Mouse (Mus musculus): ENCODE results near the gene Fmo2. TPM values are rescaled to one million over a fixed set of nuclear protein-coding genes. Genes with fewer than 3 reads are reported as not detected.

Gene Fmo2
- polyA plus RNA-seq, 1 experiment from 2014 or later, result not detected

DNA sequence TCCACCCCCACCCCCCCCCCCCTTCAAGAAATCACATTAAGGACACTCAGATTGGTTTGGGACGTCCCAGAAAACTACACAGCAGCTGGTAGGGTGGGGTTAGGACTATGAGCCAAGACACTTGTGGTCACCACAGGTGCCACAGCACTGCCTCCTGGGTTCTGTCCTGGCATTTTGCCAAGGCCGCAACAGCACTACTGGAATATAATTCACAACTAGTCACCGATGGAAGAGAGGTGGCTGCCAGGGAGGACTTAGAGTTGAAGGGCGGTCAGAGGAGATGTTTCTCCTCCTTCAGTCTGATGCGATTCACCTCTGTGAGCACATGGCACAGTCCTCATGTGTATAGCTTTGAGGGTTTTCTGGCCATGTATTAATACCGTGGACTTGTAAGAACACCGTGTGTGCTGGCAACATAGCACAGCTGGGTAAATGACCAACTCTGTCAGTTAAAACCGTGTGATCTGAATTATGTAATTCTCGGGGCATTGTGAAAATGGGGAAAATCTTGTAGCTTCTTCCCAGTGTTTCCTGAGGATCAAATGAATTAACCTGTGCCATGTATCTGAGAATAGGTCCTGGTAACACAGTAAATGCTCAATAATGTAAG, 38.4 kb downstream of the Fmo2 start:
- H3K4me3 ChIP-seq (replicated peaks), result no peak overlapping the region
- no peak overlapping the region for H3K27ac ChIP-seq
- 82% methylated on average over 9 of the region's 9 CpGs for WGBS
- H3K36me3 ChIP-seq (replicated peaks), result no peaks in the 10 kb centered on the region
- H3K9me3 ChIP-seq, result no peaks in the 10 kb centered on the region
- H3K4me1 ChIP-seq, result peaks cover 25% of the 10 kb centered on the region
- H3K9ac ChIP-seq, result no peak overlapping the region
- 0 out of 2 replicates have a peak, but pooled peaks have one; percentile 14 for ATAC-seq (ENCODE audit: low FRiP score)
- H3K4me2 ChIP-seq, result no peak overlapping the region
- H3K27me3 ChIP-seq, result no peaks in the 10 kb centered on the region

DNA sequence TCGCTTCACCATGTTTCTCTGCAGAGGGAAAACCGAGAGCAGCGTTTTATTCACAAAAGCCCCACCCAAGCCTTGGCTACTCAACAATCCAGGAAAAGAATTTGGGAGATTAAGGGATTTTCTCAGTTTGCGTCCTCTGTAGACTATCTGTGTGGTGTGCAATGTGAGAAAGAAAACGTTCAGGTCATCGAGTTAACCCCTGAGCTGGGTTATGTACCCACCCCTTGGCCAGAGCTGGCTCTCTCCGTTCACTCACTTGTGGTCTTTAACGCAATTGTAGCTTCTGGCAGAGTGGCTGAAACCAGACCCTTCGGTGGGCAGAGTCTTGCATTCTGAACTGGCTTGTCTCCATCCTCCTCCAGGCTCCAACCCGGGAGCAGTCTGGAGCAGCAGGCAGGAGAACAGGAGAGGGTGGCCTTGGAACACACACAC, 39.0 kb downstream of the Fmo2 start:
- Histone ChIP-seq H3K4me2 (no peak overlapping the region), H3K9ac (no peak overlapping the region), H3K36me3 (replicated peaks) (no peaks in the 10 kb centered on the region), H3K27me3 (no peaks in the 10 kb centered on the region), H3K9me3 (no peaks in the 10 kb centered on the region), H3K27ac (no peak overlapping the region), H3K4me1 (peaks cover 25% of the 10 kb centered on the region), H3K4me3 (replicated peaks) (no peak overlapping the region)
- WGBS, result 37% methylated on average over 10 of the region's 10 CpGs
- peak; percentile 21; the same call in 1 of the 2 replicates for ATAC-seq (ENCODE audit: low FRiP score)

DNA sequence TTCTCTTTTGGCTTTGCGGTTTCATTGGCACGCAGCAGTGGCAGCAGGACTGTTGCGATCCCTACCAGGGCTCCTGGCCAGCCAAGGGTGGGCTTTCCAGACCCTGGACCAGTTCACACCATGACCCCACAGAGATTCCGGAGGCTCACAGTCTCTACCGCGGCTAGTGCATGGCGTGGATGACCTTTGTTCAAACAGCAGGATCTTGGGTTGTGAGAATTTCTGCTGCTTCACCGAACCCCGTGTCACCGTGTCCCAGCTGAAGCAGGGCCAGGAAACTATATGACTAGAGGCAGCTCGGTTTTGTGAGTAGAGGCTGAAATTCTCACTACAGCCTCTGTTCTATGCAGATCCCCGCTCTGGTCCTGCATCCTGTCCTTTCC, 39.8 kb downstream of the Fmo2 start:
- Histone ChIP-seq H3K9me3 (no peaks in the 10 kb centered on the region), H3K4me1 (peaks cover 25% of the 10 kb centered on the region), H3K9ac (no peak overlapping the region), H3K36me3 (replicated peaks) (no peaks in the 10 kb centered on the region), H3K4me2 (peak overlapping the region; percentile 22; the same call in 1 of the 2 replicates), H3K27ac (no peak overlapping the region), H3K4me3 (replicated peaks) (no peak overlapping the region), H3K27me3 (no peaks in the 10 kb centered on the region)
- WGBS, result 58% methylated on average over 12 of the region's 12 CpGs
- ATAC-seq (ENCODE audit: low FRiP score), result peak; percentile 35; the same call in 1 of the 2 replicates

DNA sequence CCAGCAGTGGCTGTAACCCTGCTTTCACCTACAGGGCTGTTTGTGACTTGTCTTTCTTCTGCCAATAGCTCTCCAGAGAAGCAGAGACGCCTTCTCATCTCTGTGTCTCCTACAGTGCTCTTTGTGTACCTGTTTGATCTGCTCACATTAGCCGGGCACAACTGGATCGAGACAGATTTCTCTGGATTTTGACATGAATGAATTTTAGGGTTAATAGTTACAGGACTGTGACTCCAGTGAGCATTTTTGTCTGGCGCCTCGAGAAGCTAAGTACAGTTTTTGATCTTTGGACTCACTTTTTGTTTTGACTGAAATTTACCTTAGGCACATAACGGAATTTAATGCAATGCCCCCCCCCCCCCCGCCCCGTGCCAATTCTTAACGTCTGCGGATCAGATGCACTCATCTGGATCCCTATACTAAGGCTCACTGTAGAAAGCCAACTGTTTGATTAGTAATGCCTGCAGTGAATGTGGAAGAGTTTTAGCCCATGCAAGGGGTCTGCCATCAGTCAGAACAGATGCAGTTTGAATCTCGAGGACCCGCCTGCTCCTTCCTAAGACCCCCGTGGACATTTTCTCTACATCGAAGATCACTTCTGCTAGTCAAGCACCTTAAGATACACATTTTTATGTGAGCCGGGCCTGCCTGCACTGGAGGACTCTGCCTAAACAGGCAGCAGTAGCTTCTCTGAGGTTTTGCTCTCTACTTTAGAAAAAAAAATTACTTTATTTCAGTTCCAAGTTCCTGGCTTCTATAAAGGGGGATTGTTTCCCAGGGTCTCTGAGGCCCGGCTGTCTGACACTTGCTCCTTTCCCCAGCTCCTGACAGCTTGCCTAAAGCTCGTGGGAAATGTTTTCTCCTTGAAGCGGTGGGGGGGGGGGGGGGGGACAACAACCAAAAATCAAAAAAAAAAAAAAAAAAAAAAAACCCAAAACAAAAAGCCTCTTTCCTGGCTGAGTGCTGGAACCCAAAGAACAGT, 40.5 kb downstream of the Fmo2 start:
- peaks cover 25% of the 10 kb centered on the region for H3K4me1 ChIP-seq
- no peaks in the 10 kb centered on the region for H3K36me3 ChIP-seq (replicated peaks)
- H3K4me3 ChIP-seq (replicated peaks), result no peak overlapping the region
- peak overlapping the region; percentile 22; the same call in 1 of the 2 replicates for H3K4me2 ChIP-seq
- 59% methylated on average over 18 of the region's 18 CpGs for WGBS
- H3K27me3 ChIP-seq, result no peaks in the 10 kb centered on the region
- no peaks in the 10 kb centered on the region for H3K9me3 ChIP-seq
- no peak overlapping the region for H3K9ac ChIP-seq
- no peak overlapping the region for H3K27ac ChIP-seq
- no peak for ATAC-seq (ENCODE audit: low FRiP score)

DNA sequence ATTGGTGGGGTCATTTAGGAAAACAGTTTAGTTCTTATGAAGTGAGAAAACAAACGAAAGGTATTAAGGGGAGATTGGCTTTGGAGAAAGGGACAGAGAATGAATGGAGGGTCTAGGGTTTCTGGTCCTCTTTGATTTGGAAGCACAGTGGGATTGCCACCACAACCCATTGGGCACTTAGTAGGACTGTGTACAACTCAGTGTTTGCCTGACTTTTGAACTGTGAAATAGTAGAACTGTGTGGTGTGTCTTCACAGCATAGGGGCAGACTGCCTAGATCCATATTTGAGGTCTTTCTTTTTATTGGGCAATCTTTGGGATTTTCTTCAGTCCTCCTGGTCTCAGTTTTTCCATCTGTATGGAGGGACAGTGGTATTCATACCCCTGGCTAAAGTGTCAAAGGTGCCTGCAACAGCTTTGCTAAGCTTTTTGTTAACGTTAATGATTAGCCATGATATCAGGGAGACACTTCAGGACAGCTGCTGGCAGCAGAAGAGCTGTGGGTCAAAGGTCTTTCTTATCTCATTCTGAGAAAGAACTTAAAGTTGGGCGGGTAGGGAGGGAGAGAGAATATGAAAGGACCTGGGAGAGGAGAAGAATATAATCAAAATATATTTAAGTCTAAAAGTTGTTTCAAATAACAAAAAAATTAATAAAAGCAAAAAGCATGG, 44.6 kb downstream of the Fmo2 start:
- Histone ChIP-seq H3K4me2 (no peak overlapping the region), H3K9ac (no peak overlapping the region), H3K4me3 (replicated peaks) (no peak overlapping the region), H3K27ac (no peak overlapping the region), H3K9me3 (no peaks in the 10 kb centered on the region), H3K27me3 (no peaks in the 10 kb centered on the region), H3K4me1 (peaks cover 8% of the 10 kb centered on the region), H3K36me3 (replicated peaks) (no peaks in the 10 kb centered on the region)
- ATAC-seq (ENCODE audit: low FRiP score), result no peak
- 69% methylated on average over 3 of the region's 3 CpGs for WGBS

DNA sequence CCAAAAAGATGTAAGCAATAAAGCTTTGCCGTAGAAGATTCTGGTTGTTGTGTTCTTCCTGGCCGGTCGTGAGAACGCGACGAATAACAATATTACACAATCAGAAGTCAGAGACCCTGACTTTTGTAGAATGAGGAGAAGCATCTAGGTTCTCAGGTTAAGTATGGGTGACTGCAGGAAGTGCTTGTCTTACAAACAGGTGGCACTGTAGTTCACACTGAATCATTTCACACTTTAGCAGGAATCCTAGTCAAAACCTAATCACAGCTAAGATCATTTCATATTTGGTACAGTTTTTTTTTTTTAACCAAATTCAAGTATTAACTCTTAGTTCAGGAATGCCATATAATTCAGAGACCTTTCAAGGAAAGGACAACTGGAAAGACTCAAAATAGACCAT, 51.0 kb downstream of the Fmo2 start:
- Histone ChIP-seq H3K4me2 (no peak overlapping the region), H3K4me1 (no peaks in the 10 kb centered on the region), H3K36me3 (replicated peaks) (no peaks in the 10 kb centered on the region), H3K27ac (no peak overlapping the region), H3K9ac (no peak overlapping the region), H3K9me3 (no peaks in the 10 kb centered on the region), H3K27me3 (no peaks in the 10 kb centered on the region), H3K4me3 (replicated peaks) (no peak overlapping the region)
- WGBS, result 98% methylated on average over 6 of the region's 6 CpGs
- no peak for ATAC-seq (ENCODE audit: low FRiP score)

DNA sequence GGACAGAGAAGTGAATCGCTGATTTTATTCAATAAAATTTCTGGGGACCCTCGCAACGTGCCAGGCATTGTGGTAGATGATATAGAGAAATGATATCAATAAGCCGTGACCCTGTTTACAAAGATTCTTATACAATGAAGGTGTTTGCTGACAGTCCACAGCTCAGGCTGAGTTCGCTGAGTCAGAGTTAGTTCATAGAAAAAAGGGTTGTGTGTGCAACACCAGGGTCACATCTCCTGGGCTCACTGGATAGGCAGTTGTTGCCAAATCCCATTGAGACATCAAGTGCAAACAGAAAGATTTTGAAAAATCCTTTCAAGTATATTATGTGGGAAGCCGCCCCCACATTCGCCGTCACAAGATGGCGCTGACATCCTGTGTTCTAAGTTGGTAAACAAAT, 58.3 kb downstream of the Fmo2 start:
- 94% methylated on average over 9 of the region's 9 CpGs for WGBS
- H3K36me3 ChIP-seq (replicated peaks), result no peaks in the 10 kb centered on the region
- ATAC-seq (ENCODE audit: low FRiP score), result no peak
- H3K4me2 ChIP-seq, result no peak overlapping the region
- no peak overlapping the region for H3K9ac ChIP-seq
- H3K9me3 ChIP-seq, result no peaks in the 10 kb centered on the region
- H3K4me3 ChIP-seq (replicated peaks), result no peak overlapping the region
- 0 out of 2 replicates have a peak, but pooled peaks cover 2% of the 10 kb centered on the region for H3K27me3 ChIP-seq
- H3K4me1 ChIP-seq, result no peaks in the 10 kb centered on the region
- no peak overlapping the region for H3K27ac ChIP-seq

DNA sequence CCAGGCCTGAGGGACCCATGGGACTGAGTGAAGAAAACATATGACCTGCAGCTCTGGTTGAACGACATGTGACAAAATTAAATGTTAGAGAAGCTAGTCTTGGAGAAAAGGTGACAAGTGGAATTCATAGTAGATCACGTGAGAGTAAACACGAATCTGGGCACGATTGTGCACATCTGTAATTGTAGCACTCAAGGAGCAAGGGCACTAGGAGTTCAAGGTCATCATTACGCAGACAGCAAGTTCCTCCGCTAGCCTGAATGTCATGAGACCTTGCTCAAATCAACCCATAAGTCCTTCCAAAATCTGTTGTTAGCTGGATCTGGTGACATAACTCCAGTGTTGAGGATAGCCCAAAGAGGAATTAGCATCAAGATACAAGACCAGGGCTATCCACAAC, 59.5 kb downstream of the Fmo2 start:
- ATAC-seq (ENCODE audit: low FRiP score), result no peak
- no peaks in the 10 kb centered on the region for H3K36me3 ChIP-seq (replicated peaks)
- no peaks in the 10 kb centered on the region for H3K4me1 ChIP-seq
- H3K27me3 ChIP-seq, result 0 out of 2 replicates have a peak, but pooled peaks cover 9% of the 10 kb centered on the region
- no peak overlapping the region for H3K4me3 ChIP-seq (replicated peaks)
- no peak overlapping the region for H3K27ac ChIP-seq
- no peaks in the 10 kb centered on the region for H3K9me3 ChIP-seq
- 96% methylated on average over 6 of the region's 6 CpGs for WGBS
- no peak overlapping the region for H3K4me2 ChIP-seq
- no peak overlapping the region for H3K9ac ChIP-seq

DNA sequence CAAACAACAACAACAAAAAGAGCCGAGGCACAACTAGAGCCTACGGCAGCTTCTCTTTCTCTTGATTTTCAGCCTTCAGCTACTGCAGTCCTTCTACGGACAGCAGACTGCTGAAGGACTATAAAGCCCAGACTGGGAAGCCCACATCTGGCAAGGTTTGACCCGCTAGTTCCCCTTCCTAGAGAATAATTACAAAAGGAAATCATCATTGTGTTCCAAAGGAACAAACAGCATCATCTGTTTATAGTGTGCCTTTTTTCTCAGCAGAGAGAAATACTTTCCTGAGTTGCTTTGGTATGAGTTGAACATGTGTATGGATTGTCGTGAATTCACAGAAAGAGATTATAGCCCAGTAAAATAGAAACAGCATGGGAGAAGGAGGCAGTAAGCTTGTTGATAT, 64.2 kb downstream of the Fmo2 start:
- Histone ChIP-seq H3K4me1 (peaks cover 17% of the 10 kb centered on the region), H3K9ac (no peak overlapping the region), H3K36me3 (replicated peaks) (no peaks in the 10 kb centered on the region), H3K27me3 (peaks cover 31% of the 10 kb centered on the region), H3K4me2 (no peak overlapping the region), H3K4me3 (replicated peaks) (no peak overlapping the region), H3K9me3 (no peaks in the 10 kb centered on the region), H3K27ac (no peak overlapping the region)
- 83% methylated on average over 5 of the region's 5 CpGs for WGBS
- no peak for ATAC-seq (ENCODE audit: low FRiP score)

DNA sequence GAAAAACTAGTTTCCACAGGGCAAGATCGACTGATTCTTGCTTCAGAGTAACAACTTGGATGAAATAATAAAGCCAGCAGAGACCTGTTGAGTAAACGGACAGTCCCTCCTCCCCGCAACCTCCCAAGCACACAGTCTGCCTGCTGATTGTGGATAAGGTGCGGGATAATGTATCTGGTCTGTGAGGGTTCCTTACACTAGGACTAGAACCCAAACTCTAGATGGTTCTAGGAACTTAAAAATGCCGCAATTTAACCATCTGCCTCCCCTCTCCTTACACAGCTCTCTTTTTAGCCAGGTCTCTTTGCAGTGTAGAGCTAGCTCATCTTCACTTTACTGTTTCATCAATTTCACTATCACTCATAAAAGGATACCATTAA, 66.0 kb downstream of the Fmo2 start:
- H3K4me3 ChIP-seq (replicated peaks), result peak overlapping the region; percentile 0; the same call in 1 of the 2 replicates
- H3K9ac ChIP-seq, result no peak overlapping the region
- peak overlapping the region; percentile 53; the same call in 1 of the 2 replicates for H3K27ac ChIP-seq
- ATAC-seq (ENCODE audit: low FRiP score), result peak; percentile 56; the same call in 1 of the 2 replicates
- peaks cover 31% of the 10 kb centered on the region for H3K27me3 ChIP-seq
- H3K4me1 ChIP-seq, result peaks cover 17% of the 10 kb centered on the region
- H3K36me3 ChIP-seq (replicated peaks), result no peaks in the 10 kb centered on the region
- peak overlapping the region; percentile 40 for H3K4me2 ChIP-seq
- H3K9me3 ChIP-seq, result peaks cover 4% of the 10 kb centered on the region; the same call in 1 of the 2 replicates
- 14% methylated on average over 5 of the region's 5 CpGs for WGBS

DNA sequence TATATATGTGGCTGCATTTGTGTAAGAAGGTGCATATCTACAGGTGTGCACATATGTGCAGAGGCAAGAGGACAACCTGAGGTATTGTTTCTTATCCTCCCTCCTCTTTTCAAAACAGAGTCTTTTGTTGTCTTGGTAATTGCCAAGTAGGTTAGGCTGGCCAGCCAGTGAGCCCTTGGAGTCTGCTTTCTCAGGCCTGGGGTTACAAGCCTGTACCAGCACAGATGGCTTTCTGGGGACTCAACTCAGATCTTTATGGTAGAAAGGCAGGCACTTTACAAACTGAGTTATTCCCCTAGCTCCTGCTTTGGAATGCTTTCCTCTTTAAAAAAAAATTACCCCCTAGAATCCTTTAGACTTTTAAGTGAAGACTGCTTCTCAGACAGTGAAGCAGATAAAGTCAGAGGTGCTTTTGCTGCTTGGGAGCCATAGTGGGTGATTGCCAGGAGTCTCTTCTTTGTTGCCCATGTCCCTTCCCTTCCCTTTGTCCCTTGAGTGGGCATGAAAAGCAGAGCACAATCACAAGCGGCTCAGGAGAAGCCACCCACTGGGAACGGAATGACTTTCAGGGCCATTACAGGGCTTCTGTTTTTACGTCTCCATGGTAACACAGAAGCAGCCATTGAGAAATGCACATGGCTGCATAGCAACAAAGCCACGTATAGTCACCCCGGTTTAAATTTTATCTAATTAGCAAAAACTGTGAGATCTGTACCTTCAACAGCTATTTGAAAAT, 66.5 kb downstream of the Fmo2 start:
- Histone ChIP-seq H3K36me3 (replicated peaks) (no peaks in the 10 kb centered on the region), H3K4me1 (peaks cover 17% of the 10 kb centered on the region), H3K4me3 (replicated peaks) (peak overlapping the region; percentile 0; the same call in 1 of the 2 replicates), H3K9ac (no peak overlapping the region), H3K9me3 (peaks cover 4% of the 10 kb centered on the region; the same call in 1 of the 2 replicates), H3K27me3 (peaks cover 31% of the 10 kb centered on the region), H3K4me2 (peak overlapping the region; percentile 40), H3K27ac (peak overlapping the region; percentile 74)
- WGBS, result 2% methylated on average over 5 of the region's 5 CpGs
- ATAC-seq (ENCODE audit: low FRiP score), result peak; percentile 95

All from forebrain, embryonic 12.5 days (tissue).